Mouse (Mus musculus) kidney, embryonic 16.5 days (tissue): ENCODE measurements around the gene Laptm4a. TPM values are rescaled to one million over a fixed set of nuclear protein-coding genes. Genes with fewer than 3 reads are reported as not detected.
"Not testable (repeated sequence)": the region's sequence is repeated elsewhere in the genome, so short reads cannot be mapped to it uniquely, and the experiment has no call there.

Experiments used
- ATAC-seq: fragments of 200-750 bp; cut with Nextera tagmentation; 2 replicates; pipeline ENCODE4 v1.8.0; 2017; ENCODE audit warnings: moderate TSS enrichment; ENCODE audit not compliant: low FRiP score, low TSS enrichment
- H3K27ac ChIP-seq: fragments of 300-500 bp; sonication (generic); 2 replicates; pipeline ENCODE4 v1.5.1; 2014; ENCODE audit warnings: low read length
- H3K27me3 ChIP-seq: fragments of 300-500 bp; sonication (generic); 2 replicates; pipeline ENCODE4 v1.6.1; 2014; ENCODE audit warnings: low read length, control low read depth, mixed read lengths; ENCODE audit not compliant: insufficient read depth
- H3K36me3 ChIP-seq: fragments of 300-500 bp; sonication (generic); 2 replicates; pipeline ENCODE4 v1.6.1; 2014; ENCODE audit warnings: low read length, control low read depth, mixed read lengths; ENCODE audit not compliant: insufficient read depth
- H3K4me1 ChIP-seq: fragments of 300-500 bp; sonication (generic); 2 replicates; pipeline ENCODE4 v1.6.1; 2014; ENCODE audit warnings: low read length, control low read depth, mixed read lengths; ENCODE audit not compliant: insufficient read depth
- H3K4me2 ChIP-seq: fragments of 300-500 bp; sonication (generic); replicated peaks from 2 replicates; pipeline ENCODE4 v1.6.1; 2014; ENCODE audit warnings: low read depth, low read length
- H3K4me3 ChIP-seq: fragments of 300-500 bp; sonication (generic); 2 replicates; pipeline ENCODE4 v1.5.1; 2014; ENCODE audit warnings: mild to moderate bottlenecking, low read length
- H3K9ac ChIP-seq: fragments of 300-500 bp; sonication (generic); replicated peaks from 2 replicates; pipeline ENCODE4 v1.6.1; 2014; ENCODE audit warnings: low read length
- H3K9me3 ChIP-seq: fragments of 300-500 bp; sonication (generic); 2 replicates; pipeline ENCODE4 v1.6.1; 2016; ENCODE audit warnings: low read length, control low read depth
- whole genome bisulfite sequencing: fragments of 180-500 bp; shearing (Covaris S2); extraction: QIAGEN DNeasy Blood & Tissue Kit; methylation state at CpG from one replicate; pipeline ENCODE4 v1.1.7; 2014; 5-methylcytosine and 5-hydroxymethylcytosine counted together
- polyA plus RNA-seq: library from polyadenylated mRNA; unstranded; fragments of >200 nt; fragmentation: Nextera tagmentation; extraction: Ambion mirVana; gene quantifications from 2 replicates; pipeline ENCODE4 v1.2.1, GENCODE M21; 2015

The Laptm4a gene
- polyA plus RNA-seq, 1 experiment from 2014 or later: 343 TPM

GRCm38 (mm10) chr12:8923603-8924002, 2.1 kb downstream of the Laptm4a start:
- H3K4me1 ChIP-seq: peaks cover 45% of the 10 kb centered on the region
- H3K9me3 ChIP-seq: no peaks in the 10 kb centered on the region
- no peak overlapping the region for H3K27ac ChIP-seq
- peak overlapping the region; percentile 99 for H3K9ac ChIP-seq
- no peaks in the 10 kb centered on the region for H3K27me3 ChIP-seq
- H3K4me3 ChIP-seq: peak overlapping the region; percentile 92
- no peak for ATAC-seq
- 43% methylated on average over 2 of the region's 2 CpGs for WGBS
- H3K4me2 ChIP-seq: peak overlapping the region; percentile 65
- H3K36me3 ChIP-seq: 0 out of 2 replicates have a peak, but pooled peaks cover 4% of the 10 kb centered on the region

- Histone ChIP-seq H3K9ac (no peak overlapping the region), H3K4me2 (no peak overlapping the region), H3K4me3 (no peak overlapping the region), H3K27ac (no peak overlapping the region), H3K9me3 (no peaks in the 10 kb centered on the region), H3K4me1 (peaks cover 44% of the 10 kb centered on the region), H3K27me3 (no peaks in the 10 kb centered on the region), H3K36me3 (0 out of 2 replicates have a peak, but pooled peaks cover 7% of the 10 kb centered on the region)
- WGBS: 79% methylated on average over 3 of the region's 3 CpGs
- ATAC-seq: no peak
Observed at GRCm38 (mm10) chr12:8927652-8928051, 6.2 kb downstream of the Laptm4a start.

GRCm38 (mm10) chr12:8928766-8929165, 7.3 kb downstream of the Laptm4a start:
- no peak overlapping the region for H3K4me3 ChIP-seq
- H3K9ac ChIP-seq: no peak overlapping the region
- 0 out of 2 replicates have a peak, but pooled peaks cover 7% of the 10 kb centered on the region for H3K36me3 ChIP-seq
- no peak overlapping the region for H3K4me2 ChIP-seq
- H3K9me3 ChIP-seq: no peaks in the 10 kb centered on the region
- peaks cover 37% of the 10 kb centered on the region for H3K4me1 ChIP-seq
- H3K27me3 ChIP-seq: no peaks in the 10 kb centered on the region
- H3K27ac ChIP-seq: no peak overlapping the region
- peak; percentile 23; the same call in 1 of the 2 replicates for ATAC-seq
- WGBS: 83% methylated on average over 4 of the region's 4 CpGs

- H3K9ac ChIP-seq: no peak overlapping the region
- WGBS: 75% methylated on average over 4 of the region's 4 CpGs
- no peak overlapping the region for H3K4me3 ChIP-seq
- ATAC-seq: no peak
- H3K9me3 ChIP-seq: no peaks in the 10 kb centered on the region
- no peaks in the 10 kb centered on the region for H3K27me3 ChIP-seq
- H3K4me1 ChIP-seq: peaks cover 31% of the 10 kb centered on the region
- peaks cover 23% of the 10 kb centered on the region for H3K36me3 ChIP-seq
- no peak overlapping the region for H3K27ac ChIP-seq
- H3K4me2 ChIP-seq: no peak overlapping the region
Observed at GRCm38 (mm10) chr12:8931083-8931482, 9.6 kb downstream of the Laptm4a start.

- 34% methylated on average over 5 of the region's 5 CpGs for WGBS
- H3K9me3 ChIP-seq: no peaks in the 10 kb centered on the region
- H3K4me1 ChIP-seq: peaks cover 11% of the 10 kb centered on the region
- no peak overlapping the region for H3K9ac ChIP-seq
- H3K4me3 ChIP-seq: no peak overlapping the region
- H3K27ac ChIP-seq: 0 out of 2 replicates have a peak overlapping the region, but pooled peaks have one; percentile 40
- ATAC-seq: peak; percentile 89; the same call in 1 of the 2 replicates
- peaks cover 54% of the 10 kb centered on the region for H3K36me3 ChIP-seq
- H3K27me3 ChIP-seq: no peaks in the 10 kb centered on the region
- H3K4me2 ChIP-seq: no peak overlapping the region
Observed at GRCm38 (mm10) chr12:8935349-8935748, 13.9 kb downstream of the Laptm4a start.

- not testable (repeated sequence) for H3K4me2 ChIP-seq, H3K27me3 ChIP-seq, H3K4me3 ChIP-seq, H3K4me1 ChIP-seq, ATAC-seq, H3K9me3 ChIP-seq, H3K9ac ChIP-seq, H3K27ac ChIP-seq
- WGBS: 71% methylated on average over 4 of the region's 4 CpGs
- peaks cover 54% of the 10 kb centered on the region for H3K36me3 ChIP-seq
Observed at GRCm38 (mm10) chr12:8936210-8936609, 14.7 kb downstream of the Laptm4a start.

- H3K4me1 ChIP-seq: peaks cover 8% of the 10 kb centered on the region; the same call in 1 of the 2 replicates
- no peaks in the 10 kb centered on the region for H3K9me3 ChIP-seq
- ATAC-seq: no peak
- no peak overlapping the region for H3K9ac ChIP-seq
- peaks cover 50% of the 10 kb centered on the region for H3K36me3 ChIP-seq
- H3K4me3 ChIP-seq: no peak overlapping the region
- no peaks in the 10 kb centered on the region for H3K27me3 ChIP-seq
- no peak overlapping the region for H3K27ac ChIP-seq
- H3K4me2 ChIP-seq: no peak overlapping the region
- 91% methylated on average over 4 of the region's 4 CpGs for WGBS
Observed at GRCm38 (mm10) chr12:8939490-8939889, 18.0 kb downstream of the Laptm4a start.

- no peaks in the 10 kb centered on the region for H3K9me3 ChIP-seq
- H3K36me3 ChIP-seq: peaks cover 42% of the 10 kb centered on the region
- H3K9ac ChIP-seq: no peak overlapping the region
- no peak overlapping the region for H3K27ac ChIP-seq
- 0 out of 2 replicates have a peak, but pooled peaks have one; percentile 35 for ATAC-seq
- no peak overlapping the region for H3K4me2 ChIP-seq
- H3K4me3 ChIP-seq: no peak overlapping the region
- WGBS: 76% methylated on average over 12 of the region's 12 CpGs
- peaks cover under 1% of the 10 kb centered on the region; the same call in 1 of the 2 replicates for H3K4me1 ChIP-seq
- H3K27me3 ChIP-seq: no peaks in the 10 kb centered on the region
Observed at GRCm38 (mm10) chr12:8940011-8941005, 18.8 kb downstream of the Laptm4a start.

- H3K9me3 ChIP-seq: no peaks in the 10 kb centered on the region
- no peak overlapping the region for H3K27ac ChIP-seq
- ATAC-seq: no peak
- no peaks in the 10 kb centered on the region for H3K4me1 ChIP-seq
- WGBS: 63% methylated on average over 4 of the region's 4 CpGs
- no peak overlapping the region for H3K9ac ChIP-seq
- H3K36me3 ChIP-seq: peaks cover 34% of the 10 kb centered on the region
- no peak overlapping the region for H3K4me3 ChIP-seq
- H3K27me3 ChIP-seq: no peaks in the 10 kb centered on the region
- H3K4me2 ChIP-seq: no peak overlapping the region
Observed at GRCm38 (mm10) chr12:8941131-8941615, 19.7 kb downstream of the Laptm4a start.
